Mouse (Mus musculus) c-Kit-positive CD71-negative TER-119-negative erythroid progenitor cells, embryonic 14.5 days (primary cell): ENCODE results near the gene Iqgap1.

ENCODE experiments used
- DNase-seq: peaks from one replicate; pipeline ENCODE4 v3.0.0-alpha.2; 2013; ENCODE audit warnings: low read depth

Iqgap1 gene

GRCm38 (mm10) chr7:80802412-80803160, 23.2 kb downstream of the Iqgap1 start:
- no peak for DNase-seq

GRCm38 (mm10) chr7:80799307-80799706, 26.5 kb downstream of the Iqgap1 start:
- no peak for DNase-seq

- no peak for DNase-seq
Measured at GRCm38 (mm10) chr7:80796805-80797567, 28.8 kb downstream of the Iqgap1 start.

- DNase-seq, result no peak
Measured at GRCm38 (mm10) chr7:80796258-80796657, 29.5 kb downstream of the Iqgap1 start.

GRCm38 (mm10) chr7:80789534-80789933, 36.2 kb downstream of the Iqgap1 start:
- DNase-seq, result no peak

- DNase-seq, result no peak
Measured at GRCm38 (mm10) chr7:80789061-80789460, 36.7 kb downstream of the Iqgap1 start.

- no peak for DNase-seq
Measured at GRCm38 (mm10) chr7:80788002-80788401, 37.8 kb downstream of the Iqgap1 start.

- no peak for DNase-seq
Measured at GRCm38 (mm10) chr7:80786746-80787145, 39.0 kb downstream of the Iqgap1 start.

GRCm38 (mm10) chr7:80783841-80784240, 41.9 kb downstream of the Iqgap1 start:
- no peak for DNase-seq

GRCm38 (mm10) chr7:80782155-80783109, 43.3 kb downstream of the Iqgap1 start:
- DNase-seq, result peak; percentile 61

GRCm38 (mm10) chr7:80781444-80782120, 44.2 kb downstream of the Iqgap1 start:
- DNase-seq, result no peak

GRCm38 (mm10) chr7:80778958-80779669, 46.7 kb downstream of the Iqgap1 start:
- DNase-seq, result peak; percentile 79

GRCm38 (mm10) chr7:80778376-80778775, 47.4 kb downstream of the Iqgap1 start:
- no peak for DNase-seq

GRCm38 (mm10) chr7:80777151-80777550, 48.6 kb downstream of the Iqgap1 start:
- DNase-seq, result no peak

- DNase-seq, result no peak
Measured at GRCm38 (mm10) chr7:80776090-80776489, 49.7 kb downstream of the Iqgap1 start.

- no peak for DNase-seq
Measured at GRCm38 (mm10) chr7:80775448-80775904, 50.3 kb downstream of the Iqgap1 start.

GRCm38 (mm10) chr7:80774615-80775447, 50.9 kb downstream of the Iqgap1 start:
- no peak for DNase-seq

- DNase-seq, result no peak
Measured at GRCm38 (mm10) chr7:80773834-80774614, 51.8 kb downstream of the Iqgap1 start.

- no peak for DNase-seq
Measured at GRCm38 (mm10) chr7:80770466-80770865, 55.3 kb downstream of the Iqgap1 start.
